Mouse (Mus musculus) gastrocnemius, postnatal 14 days (tissue): Measurements from ENCODE around the gene 1700001K19Rik. TPM values are rescaled to one million over a fixed set of nuclear protein-coding genes. Genes with fewer than 3 reads are reported as not detected.
"Not testable (repeated sequence)": the region's sequence is repeated elsewhere in the genome, so short reads cannot be mapped to it uniquely, and the experiment has no call there.

Experiments used
- DNase-seq: peaks from one replicate; pipeline ENCODE4 v3.0.0; 2021; ENCODE audit warnings: mixed read lengths
- intact Hi-C: fragments of 180-260 bp; cut with DNase I; formaldehyde crosslinking; loops from one replicate; pipeline ENCODE4 v1.15.1; 2025; ENCODE audit warnings: low total_unique reads
- long read RNA-seq, 2 experiments: library from polyadenylated mRNA; stranded (forward); transcript quantifications; one replicate each; pipeline ENCODE4 v2.0.0; 2021
- total RNA-seq, 2 experiments: library from RNA; stranded (reverse); gene quantifications; 2 replicates each; pipeline ENCODE4 v1.2.3; 2021

1700001K19Rik gene
- not detected for total RNA-seq
- long read RNA-seq, experiment 1: 0 reads
- long read RNA-seq, experiment 2: 0 reads

DNA sequence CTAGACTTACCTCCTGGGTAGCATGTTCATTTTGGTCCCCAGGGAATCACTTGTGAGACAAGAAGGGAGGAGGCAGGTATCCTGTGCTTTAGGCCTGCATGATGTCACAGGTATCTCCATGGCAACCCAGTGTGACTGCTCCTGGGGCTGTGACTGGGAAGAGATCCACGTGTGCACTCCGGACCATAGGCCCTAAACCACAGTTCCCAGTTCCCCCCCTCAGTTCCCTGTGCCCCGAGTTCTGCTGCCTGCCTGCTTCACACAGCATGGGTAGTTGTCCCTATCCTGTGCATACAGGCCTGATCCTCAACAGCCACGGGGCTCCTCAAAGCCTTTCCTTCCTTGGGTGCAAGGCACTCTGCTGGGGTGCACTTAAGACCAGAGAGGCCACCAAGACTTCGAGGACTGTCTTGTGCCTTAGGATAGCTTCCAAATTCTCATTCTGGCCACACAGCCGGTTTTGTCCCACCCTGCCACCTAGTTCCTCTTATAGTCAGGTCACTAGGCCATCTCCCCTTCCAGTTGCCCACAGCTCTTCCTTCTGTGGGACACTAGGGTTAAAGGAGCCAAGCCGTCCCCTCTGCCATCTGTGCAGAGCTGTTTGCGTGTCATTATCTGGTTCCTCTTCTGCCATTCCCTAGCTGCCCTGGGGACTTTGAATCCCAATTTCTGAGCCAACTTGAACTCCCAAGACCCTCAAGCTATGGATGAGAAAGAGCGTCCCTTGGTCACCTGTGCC lies at the start of gene 1700001K19Rik:
1700001K19Rik (minus strand) TSS at position 59 of the 739 bp plus-strand sequence.
- DNase-seq: no peak
- intact Hi-C loops: no loop called here

DNA sequence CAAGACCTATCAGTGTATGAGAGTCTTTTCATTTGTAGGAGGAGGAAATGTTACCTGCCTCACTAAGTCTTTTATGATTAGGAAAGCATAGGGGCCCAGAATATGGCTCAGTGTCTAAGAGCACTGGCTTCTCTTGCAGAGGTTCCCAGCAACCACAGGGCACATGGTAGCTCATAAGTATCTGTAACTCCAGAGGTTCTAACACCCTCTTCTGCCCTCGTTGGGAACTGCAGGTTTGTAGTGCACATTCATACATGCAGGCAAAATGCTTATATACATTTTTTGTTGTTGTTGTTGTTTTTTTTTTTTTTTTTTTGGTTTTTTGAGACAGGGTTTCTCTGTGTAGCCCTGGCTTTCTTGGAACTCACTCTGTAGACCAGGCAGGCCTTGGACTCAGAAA lies 44.0 kb upstream of the 1700001K19Rik start:
- no peak for DNase-seq
- intact Hi-C loops: loop anchor here (10.0 kb wide), 1 partner anchor 108 kb away; no protein-coding TSS in a partner anchor

DNA sequence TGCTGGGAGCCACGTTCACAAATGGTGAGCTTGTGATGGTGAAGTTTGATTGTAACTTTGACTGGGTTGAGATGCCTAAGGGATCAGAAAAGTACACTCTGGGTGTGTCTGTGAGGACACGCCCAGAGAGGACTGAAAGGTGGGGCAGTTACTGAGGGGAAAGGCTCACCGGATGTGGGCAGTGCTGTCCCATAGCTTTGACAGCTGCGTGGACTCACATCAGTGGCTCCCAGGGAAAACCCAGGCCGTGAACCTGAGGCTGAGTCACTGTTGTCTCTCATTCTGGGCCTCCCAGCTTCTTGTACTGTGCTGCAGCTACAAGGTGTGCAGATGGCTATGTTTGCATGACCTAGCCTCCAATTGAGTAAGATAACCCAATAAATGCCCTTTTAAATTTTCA lies 43.1 kb upstream of the 1700001K19Rik start:
- no peak for DNase-seq
- intact Hi-C loops: loop anchor here (10.0 kb wide), 1 partner anchor 109 kb away; no protein-coding TSS in a partner anchor

DNA sequence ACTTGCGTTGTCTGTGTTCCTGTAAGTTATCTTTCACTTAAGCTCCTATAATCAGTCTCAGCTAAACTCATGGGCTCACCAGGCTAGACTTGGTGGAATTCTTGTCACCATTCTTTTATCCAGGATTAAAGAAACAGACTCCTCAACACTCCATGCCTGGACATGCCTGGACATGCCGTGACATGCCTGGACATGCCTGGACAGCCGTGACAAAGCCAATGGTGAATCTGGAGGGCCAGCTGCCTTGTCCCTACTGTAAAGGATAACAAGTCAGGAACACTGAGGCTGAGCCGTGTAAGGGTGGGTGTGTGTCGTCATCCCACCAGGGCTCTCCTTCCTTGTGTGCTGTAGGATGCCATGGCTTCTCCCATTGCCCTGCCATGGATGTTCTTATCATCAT lies 42.6 kb upstream of the 1700001K19Rik start:
- DNase-seq: no peak
- intact Hi-C loops: loop anchor here (10.0 kb wide), 1 partner anchor 110 kb away; no protein-coding TSS in a partner anchor

DNA sequence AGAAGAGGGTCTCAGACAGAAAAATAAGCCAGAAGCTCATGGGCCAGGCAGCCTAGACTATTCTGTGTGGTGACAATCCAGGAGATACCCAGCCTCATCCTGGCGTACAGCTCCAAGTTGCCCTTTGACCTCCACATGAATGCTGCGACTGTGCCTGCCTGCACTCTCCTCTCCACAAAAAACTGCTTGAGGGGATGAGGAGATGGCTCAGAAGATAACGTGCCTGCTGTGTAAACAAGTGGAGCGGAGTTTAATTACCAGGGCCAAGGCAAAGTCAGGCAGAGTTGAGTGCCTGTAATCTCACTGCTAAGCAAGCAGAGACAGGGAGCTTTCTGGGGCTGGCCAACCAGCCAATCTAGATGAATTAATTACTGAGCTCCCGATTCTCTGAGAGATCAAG lies 33.6 kb upstream of the 1700001K19Rik start:
- intact Hi-C loops: no loop called here

DNA sequence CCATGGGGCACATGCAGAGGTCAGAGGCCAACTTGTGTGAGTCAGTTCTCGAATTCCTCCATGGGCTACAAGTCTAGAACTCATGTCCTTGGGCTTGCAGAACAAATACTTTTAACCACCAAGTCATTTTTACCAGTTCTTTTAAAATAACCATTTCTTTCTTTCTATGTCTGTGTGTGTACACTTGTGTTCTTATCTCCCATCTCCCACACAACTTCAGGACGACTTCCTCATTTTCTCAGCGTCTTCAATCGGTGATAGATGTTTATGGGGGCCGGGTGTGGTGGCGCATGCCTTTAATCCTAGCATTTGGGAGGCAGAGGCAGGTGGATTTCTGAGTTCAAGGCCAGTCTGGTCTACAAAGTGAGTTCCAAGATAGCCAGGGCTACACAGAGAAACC lies 31.8 kb upstream of the 1700001K19Rik start:
- no peak for DNase-seq
- intact Hi-C loops: no loop called here

More for the DNA sequence above, 33.6 kb upstream of the 1700001K19Rik start:
- no peak for DNase-seq

DNA sequence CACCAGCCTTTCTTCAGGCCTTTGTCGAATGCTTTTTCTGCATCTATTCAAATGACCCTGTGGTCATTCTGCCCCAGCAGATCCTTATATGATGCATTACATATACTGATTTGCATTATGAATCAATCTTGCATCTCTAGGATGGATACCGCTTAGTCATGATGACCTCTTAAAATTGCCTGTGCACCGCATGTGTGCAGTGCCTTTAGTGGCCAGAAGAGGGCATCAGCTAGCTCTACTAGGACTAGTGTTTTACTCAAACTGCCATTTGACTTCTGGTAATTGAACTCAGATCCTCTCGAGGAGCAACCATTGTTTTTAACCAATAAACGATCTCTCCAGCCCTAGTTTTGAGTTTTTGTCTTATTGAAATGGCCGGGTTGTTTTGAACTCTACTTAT lies 31.4 kb upstream of the 1700001K19Rik start:
- intact Hi-C loops: no loop called here
- no peak for DNase-seq

DNA sequence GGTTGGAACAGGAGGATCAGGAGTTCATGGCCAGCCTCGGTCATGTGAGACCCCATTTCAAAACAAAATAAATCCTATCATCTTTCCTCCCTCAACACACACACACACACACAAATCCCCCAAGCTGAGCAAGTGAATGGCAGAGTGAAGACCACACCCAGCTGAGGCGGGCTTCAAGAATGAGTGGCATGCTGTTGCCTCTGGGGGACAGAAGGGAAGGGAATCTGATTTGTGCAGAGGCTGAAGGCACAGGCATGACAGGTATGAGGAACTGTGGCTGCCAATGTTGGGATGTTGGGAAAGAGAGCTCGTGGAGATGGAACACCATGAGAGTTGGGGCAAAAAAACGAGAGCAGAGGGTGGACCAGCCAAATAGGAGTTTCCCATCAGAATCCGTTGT lies 28.9 kb upstream of the 1700001K19Rik start:
- intact Hi-C loops: no loop called here
- DNase-seq: no peak

DNA sequence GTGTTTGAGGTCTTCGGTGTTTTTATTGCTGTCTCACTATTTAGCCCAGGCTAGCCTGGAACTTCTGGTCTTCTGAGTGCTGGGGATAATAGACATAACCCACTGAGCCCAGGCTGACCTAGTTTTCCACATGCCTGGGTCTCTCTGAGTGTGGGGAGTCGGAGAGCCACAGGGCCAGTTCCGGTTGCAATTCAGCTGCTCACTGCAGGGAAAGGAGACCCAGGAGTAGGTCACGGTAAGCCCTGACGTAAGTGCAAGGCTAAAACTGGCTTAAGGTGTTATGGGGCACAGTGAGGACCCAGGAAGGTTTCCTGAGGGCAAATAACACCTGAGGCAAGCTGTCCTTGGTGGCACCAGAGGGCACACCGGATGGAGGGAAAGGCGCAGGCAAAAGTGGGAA lies 25.0 kb upstream of the 1700001K19Rik start:
- DNase-seq: no peak
- intact Hi-C loops: no loop called here

DNA sequence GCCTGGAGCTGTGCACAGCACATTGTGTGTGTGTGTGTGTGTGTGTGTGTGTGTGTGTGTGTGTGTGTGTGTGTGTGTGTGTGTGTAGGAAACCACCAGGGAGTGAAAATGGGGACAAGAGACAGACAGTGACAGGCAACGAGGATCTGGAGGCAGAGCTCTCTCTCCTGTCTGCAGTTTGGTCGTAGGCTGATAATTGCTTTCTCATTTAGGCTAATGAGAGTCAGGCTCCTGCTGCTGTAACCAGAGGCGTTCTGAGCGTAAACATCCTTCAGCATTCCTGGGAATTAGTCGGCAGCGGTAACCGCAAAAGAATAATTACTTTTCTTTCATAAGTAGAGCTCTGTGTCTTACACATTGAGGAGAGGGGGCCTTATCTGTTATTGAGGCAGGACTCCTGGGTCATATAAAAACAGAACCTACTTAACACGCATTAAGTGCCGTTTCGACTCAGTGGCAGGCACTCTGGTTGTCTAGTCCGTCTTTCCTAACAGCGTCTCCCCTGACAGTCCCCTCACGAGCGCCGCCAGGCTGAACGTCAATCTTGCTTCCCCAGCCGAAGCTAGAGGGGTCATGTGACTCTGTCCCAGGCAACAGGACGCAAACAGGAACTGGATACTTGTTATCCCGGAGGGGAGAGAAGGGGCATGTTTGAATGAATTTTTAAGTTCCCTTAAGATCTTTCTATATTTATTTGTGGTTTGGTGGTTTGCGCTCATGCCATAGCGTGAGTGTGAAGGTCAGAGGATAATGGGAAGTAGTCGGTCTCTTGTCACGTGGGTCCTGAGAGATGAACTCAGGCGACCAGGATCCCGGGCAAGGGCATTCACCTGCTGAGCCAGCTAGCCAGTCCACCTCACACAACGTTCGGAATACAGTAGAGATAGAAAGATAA lies 24.2 kb upstream of the 1700001K19Rik start:
- intact Hi-C loops: no loop called here
- peak; percentile 60 for DNase-seq

DNA sequence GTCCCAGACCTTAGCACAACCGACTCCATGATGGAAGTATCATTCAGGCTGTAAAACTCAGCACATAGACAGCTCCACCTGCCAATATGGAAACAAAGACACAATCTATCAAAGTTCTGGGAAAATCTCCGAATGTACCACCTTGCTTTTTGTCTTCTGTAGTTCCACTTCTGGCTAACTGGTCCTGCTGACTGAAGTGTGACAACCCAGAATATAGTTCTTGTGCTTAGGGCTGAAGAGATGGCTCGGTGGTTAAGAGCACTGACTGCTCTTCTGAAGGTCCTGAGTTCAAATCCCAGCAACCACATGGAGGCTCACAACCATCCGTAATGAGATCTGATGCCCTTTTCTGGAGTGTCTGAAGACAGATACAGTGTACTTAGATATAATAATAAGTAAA lies 23.0 kb upstream of the 1700001K19Rik start:
- intact Hi-C loops: not testable (repeated sequence)

DNA sequence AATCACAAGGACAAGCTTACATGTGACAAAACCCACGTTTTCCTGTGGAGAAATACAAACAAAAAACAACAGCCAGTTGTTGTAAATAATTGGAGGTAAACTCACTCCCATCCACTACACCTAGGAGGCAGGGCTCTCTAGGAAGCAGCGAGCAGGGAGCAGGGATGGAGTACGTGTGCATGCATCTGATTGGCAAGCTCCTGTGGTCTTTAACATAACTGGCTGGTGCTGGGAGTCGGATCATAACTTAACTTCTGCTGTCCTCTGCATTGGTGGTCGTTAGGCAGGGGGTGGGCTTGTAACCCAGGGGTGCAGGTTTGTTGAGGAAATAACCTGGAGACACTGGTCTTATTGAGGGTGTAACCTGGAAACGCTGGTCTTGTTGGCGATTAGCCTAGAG lies 21.3 kb upstream of the 1700001K19Rik start:
- intact Hi-C loops: loop anchor here (5.0 kb wide), 1 partner anchor 106 kb away; no protein-coding TSS in a partner anchor
- DNase-seq: no peak

More for the DNA sequence above, 23.0 kb upstream of the 1700001K19Rik start:
- DNase-seq: not testable (repeated sequence)

DNA sequence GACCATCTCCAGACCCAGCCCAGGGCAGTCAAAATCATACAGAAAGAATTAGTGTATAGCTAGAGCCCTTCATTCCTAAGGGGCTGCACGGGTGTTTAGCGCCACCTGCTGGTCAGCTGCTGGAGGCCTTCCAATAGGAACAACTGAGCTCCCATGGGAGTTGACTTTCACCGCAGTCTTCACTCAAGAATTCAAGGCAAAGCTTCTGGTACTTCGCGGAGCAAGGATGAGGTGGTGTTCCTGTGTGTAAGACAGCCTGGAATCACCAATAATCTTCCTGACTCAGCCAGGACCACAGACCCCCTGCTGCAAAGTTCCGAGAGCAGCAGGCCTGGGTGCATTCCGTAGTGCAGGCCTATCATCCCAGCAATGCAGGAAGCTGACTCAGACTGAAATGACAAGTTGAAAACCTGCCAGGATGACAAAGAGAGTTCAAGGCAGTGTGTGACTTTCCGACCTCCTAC lies 20.6 kb upstream of the 1700001K19Rik start:
- DNase-seq: peak; percentile 85
- intact Hi-C loops: loop anchor here (5.0 kb wide), 1 partner anchor 106 kb away; no protein-coding TSS in a partner anchor

DNA sequence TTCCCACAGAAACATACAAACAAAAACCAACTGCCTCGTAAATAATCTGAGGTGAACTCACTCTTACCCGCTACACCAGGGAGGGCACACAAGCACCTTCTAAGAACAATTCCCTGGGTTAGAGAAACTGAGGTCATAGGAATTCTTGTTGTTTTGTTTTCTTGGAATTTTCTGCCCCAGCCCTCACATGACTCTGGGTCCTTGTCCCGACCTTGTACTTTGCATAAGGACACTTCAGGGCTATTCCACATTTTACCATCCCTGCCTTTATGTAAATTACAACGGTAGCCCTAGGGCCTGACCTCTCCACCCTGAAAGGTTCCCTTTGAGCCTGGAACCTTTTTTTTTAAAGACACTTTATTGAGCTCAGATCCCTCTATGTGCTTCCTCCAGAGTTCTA lies 20.1 kb upstream of the 1700001K19Rik start, which contains the start of gene Hsp90aa1:
Hsp90aa1 (minus strand) TSS at position 173 of the 400 bp plus-strand sequence.
- no peak for DNase-seq
- intact Hi-C loops: loop anchor here (5.0 kb wide), 1 partner anchor 105 kb away; no protein-coding TSS in a partner anchor

DNA sequence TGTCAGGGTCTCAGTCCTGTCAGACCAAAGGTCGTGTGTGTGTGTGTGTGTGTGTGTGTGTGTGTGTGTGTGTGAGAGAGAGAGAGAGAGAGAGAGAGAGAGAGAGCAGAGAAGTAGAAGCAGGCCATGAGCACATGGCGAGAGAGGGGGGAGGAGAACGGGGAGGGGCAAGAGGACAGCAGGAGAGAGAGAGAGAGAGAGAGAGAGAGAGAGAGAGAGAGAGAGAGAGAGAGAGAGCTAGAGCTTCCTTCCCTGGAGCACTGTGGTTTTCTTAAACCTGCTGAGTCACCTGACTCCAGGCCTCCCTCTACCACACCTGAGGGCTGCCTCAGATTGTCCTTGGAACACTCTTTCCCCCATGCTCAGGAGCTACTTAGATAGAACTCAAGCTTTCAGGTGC lies 18.9 kb upstream of the 1700001K19Rik start:
- intact Hi-C loops: loop anchor here (5.0 kb wide), 1 partner anchor 104 kb away; no protein-coding TSS in a partner anchor
- not testable (repeated sequence) for DNase-seq

DNA sequence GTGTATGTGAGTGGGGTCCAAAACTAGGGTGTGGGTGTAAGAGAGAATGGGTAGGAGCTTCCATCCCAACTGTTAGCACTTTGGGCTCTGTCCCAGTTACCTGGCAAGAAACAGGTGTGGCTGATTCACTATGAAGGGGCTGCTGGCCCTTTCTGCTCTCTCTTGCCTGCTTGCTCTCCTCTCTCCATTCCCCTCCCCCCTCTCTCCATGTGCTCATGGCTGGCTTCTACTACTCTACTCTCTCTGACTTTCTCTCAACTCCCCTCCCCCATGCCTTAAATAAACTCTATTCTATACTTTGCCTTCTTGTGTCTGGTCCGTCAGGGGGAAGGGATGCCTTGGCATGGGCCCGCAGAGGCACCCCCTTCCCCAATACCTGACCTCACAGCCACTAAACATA lies 18.3 kb upstream of the 1700001K19Rik start:
- intact Hi-C loops: loop anchor here (5.0 kb wide), 1 partner anchor 103 kb away; no protein-coding TSS in a partner anchor

DNA sequence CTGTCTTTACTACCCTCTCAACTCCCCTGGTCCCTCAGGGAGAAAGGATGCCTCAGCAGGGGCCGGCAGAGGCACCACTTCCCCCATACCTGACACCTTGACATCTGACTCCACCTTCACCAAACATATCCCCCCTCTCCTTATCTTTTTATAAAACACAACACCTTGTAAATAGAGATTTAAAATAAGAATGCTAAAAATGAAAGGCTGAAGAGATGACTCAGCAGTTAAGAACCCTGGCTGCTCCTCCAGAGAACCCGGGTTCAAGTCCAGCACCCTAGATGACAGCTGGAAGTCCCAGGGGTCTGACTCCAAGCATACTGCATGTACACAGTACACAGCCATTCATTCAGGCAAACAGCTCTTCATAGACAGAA lies 16.7 kb upstream of the 1700001K19Rik start:
- intact Hi-C loops: no loop called here
- no peak for DNase-seq

More for the DNA sequence above, 18.3 kb upstream of the 1700001K19Rik start:
- no peak for DNase-seq

DNA sequence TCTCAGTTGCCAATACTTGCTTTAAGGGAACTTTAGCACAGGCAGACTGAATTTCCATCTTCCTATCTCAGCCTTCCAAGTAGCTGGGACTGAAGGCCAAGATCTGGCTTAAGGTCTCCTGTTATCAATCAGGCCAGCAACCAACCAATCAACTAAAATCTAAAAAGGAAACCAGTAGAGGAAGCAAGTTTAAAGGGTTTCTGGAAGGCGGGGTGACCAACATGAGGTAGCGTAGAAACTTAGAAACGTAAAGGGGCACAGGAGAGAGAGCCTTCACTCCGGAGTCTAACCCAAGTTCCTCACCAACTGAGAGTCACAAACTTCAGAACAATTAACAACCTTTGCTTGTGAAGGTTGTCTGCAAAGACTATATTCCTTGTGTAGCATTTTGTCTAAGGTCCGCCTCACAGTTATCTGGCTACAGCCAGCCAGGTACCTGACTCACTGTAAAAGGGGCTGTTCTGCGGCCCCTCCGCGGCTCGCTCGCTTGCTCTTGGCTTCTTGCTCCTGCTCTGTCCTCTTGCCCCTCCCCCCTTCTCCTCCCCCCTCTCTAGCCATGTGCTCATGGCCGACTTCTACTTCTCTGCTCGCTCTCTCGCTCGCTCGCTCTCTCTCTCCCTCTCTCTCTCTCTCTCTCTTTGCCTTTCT lies 16.2 kb upstream of the 1700001K19Rik start:
- intact Hi-C loops: no loop called here

DNA sequence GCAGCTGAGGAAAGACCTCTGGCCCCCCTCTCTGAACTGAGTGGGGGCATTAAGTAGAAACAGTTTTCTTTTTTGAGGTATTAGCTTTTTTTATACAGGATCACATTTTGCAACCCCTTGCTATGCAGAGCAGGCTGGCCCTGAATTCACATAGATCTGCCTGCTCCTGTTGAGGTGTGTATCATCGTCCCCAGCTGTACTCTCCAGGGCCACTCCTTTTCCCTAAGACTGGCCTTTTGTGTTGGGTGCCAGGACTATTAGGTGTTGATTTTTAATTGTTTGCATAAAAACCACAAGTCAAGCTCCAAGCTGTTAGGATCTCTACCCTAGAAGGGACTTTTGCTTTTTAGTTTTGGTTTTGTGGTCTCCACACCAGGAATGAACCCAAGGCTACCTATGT lies 15.7 kb upstream of the 1700001K19Rik start:
- DNase-seq: no peak
- intact Hi-C loops: no loop called here

More for the DNA sequence above, 16.2 kb upstream of the 1700001K19Rik start:
- DNase-seq: no peak
